Mouse (Mus musculus) neural tube, embryonic 12.5 days (tissue): Measurements from ENCODE around the gene Gm16253. TPM values are rescaled to one million over a fixed set of nuclear protein-coding genes. Genes with fewer than 3 reads are reported as not detected.

Source experiments
- ATAC-seq: fragments of 200-750 bp; cut with Nextera tagmentation; 2 replicates; pipeline ENCODE4 v1.8.0; 2017; ENCODE audit warnings: low read depth, mild to moderate bottlenecking, moderate TSS enrichment, moderate library complexity; ENCODE audit not compliant: low FRiP score
- H3K27ac ChIP-seq: fragments of 300-500 bp; sonication (generic); 2 replicates; pipeline ENCODE4 v1.5.1; 2016
- H3K27me3 ChIP-seq: fragments of 300-500 bp; sonication (generic); replicated peaks from 2 replicates; pipeline ENCODE4 v1.6.1; 2016; ENCODE audit warnings: mild to moderate bottlenecking
- H3K36me3 ChIP-seq: fragments of 300-500 bp; sonication (generic); 2 replicates; pipeline ENCODE4 v1.6.1; 2016; ENCODE audit warnings: mild to moderate bottlenecking
- H3K4me1 ChIP-seq: fragments of 300-500 bp; sonication (generic); 2 replicates; pipeline ENCODE4 v1.6.1; 2016
- H3K4me2 ChIP-seq: fragments of 300-500 bp; sonication (generic); replicated peaks from 2 replicates; pipeline ENCODE4 v1.6.1; 2016; ENCODE audit warnings: mild to moderate bottlenecking
- H3K4me3 ChIP-seq: fragments of 300-500 bp; sonication (generic); 2 replicates; pipeline ENCODE4 v1.5.1; 2016
- H3K9ac ChIP-seq: fragments of 300-500 bp; sonication (generic); 2 replicates; pipeline ENCODE4 v1.6.1; 2016; ENCODE audit warnings: mild to moderate bottlenecking
- H3K9me3 ChIP-seq: fragments of 300-500 bp; sonication (generic); 2 replicates; pipeline ENCODE4 v1.6.1; 2016; ENCODE audit warnings: mild to moderate bottlenecking
- WGBS: fragments of 180-500 bp; shearing (Covaris S2); methylation state at CpG from one replicate; pipeline ENCODE4 v1.1.7; 2016; 5-methylcytosine and 5-hydroxymethylcytosine counted together
- polyA plus RNA-seq: library from polyadenylated mRNA; unstranded; fragments of >200 nt; fragmentation: Nextera tagmentation; extraction: Ambion mirVana; gene quantifications from 2 replicates; pipeline ENCODE4 v1.2.1, GENCODE M21; 2016

Gm16253 gene
- polyA plus RNA-seq, 1 experiment from 2014 or later, result 1.6 TPM

DNA sequence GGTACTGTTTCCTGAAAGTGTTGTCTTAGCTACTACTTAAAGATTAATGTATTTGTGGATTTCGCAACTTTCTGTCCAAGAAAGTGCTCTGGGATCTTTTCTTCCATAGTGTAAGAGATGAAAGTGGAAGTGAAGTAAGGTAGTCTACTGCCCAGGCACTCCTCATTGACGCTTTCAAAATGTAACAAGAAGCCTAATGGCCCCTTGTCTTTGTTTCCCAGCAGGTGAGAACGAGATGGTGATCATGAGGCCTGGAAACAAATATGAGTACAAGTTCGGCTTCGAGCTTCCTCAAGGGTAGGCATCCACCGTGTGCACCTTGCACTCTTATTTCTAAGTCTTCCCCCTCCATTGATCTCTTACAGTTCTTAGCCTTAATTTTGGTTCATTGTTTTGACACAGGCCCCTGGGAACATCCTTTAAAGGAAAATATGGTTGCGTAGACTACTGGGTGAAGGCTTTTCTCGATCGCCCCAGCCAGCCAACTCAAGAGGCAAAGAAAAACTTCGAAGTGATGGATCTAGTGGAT lies 18.1 kb upstream of the Gm16253 start:
- no peak for ATAC-seq

DNA sequence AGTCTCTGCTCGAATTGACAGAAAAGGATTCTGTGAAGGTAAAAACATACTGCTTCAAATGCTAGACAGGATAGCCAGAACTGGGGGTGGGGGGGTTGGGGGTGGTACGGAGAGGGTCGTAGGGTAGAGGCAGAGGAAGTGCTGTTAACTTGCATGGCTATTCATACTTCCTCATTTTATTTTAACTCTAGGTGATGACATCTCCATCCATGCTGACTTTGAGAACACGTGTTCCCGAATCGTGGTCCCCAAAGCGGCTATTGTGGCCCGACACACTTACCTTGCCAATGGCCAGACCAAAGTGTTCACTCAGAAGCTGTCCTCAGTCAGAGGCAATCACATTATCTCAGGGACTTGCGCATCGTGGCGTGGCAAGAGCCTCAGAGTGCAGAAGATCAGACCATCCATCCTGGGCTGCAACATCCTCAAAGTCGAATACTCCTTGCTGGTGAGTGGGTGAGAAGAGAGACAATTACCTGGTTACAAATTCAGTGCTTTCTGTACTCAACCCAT lies 17.3 kb upstream of the Gm16253 start:
- H3K36me3 ChIP-seq, result peaks cover 23% of the 10 kb centered on the region
- peak overlapping the region; percentile 61 for H3K4me3 ChIP-seq
- H3K4me1 ChIP-seq, result peaks cover 41% of the 10 kb centered on the region
- H3K27ac ChIP-seq, result no peak overlapping the region
- WGBS, result 85% methylated on average over 12 of the region's 12 CpGs
- H3K27me3 ChIP-seq, result no peaks in the 10 kb centered on the region
- H3K9me3 ChIP-seq, result no peaks in the 10 kb centered on the region
- peak overlapping the region; percentile 22; the same call in 1 of the 2 replicates for H3K9ac ChIP-seq
- no peak for ATAC-seq
- peak overlapping the region; percentile 85 for H3K4me2 ChIP-seq

More for the DNA sequence above, 18.1 kb upstream of the Gm16253 start:
- no peaks in the 10 kb centered on the region for H3K27me3 ChIP-seq
- H3K9ac ChIP-seq, result peak overlapping the region; percentile 74
- no peaks in the 10 kb centered on the region for H3K9me3 ChIP-seq
- H3K27ac ChIP-seq, result no peak overlapping the region
- peak overlapping the region; percentile 85 for H3K4me2 ChIP-seq
- H3K36me3 ChIP-seq, result peaks cover 23% of the 10 kb centered on the region
- H3K4me1 ChIP-seq, result peaks cover 41% of the 10 kb centered on the region
- 44% methylated on average over 10 of the region's 10 CpGs for WGBS
- peak overlapping the region; percentile 61 for H3K4me3 ChIP-seq

DNA sequence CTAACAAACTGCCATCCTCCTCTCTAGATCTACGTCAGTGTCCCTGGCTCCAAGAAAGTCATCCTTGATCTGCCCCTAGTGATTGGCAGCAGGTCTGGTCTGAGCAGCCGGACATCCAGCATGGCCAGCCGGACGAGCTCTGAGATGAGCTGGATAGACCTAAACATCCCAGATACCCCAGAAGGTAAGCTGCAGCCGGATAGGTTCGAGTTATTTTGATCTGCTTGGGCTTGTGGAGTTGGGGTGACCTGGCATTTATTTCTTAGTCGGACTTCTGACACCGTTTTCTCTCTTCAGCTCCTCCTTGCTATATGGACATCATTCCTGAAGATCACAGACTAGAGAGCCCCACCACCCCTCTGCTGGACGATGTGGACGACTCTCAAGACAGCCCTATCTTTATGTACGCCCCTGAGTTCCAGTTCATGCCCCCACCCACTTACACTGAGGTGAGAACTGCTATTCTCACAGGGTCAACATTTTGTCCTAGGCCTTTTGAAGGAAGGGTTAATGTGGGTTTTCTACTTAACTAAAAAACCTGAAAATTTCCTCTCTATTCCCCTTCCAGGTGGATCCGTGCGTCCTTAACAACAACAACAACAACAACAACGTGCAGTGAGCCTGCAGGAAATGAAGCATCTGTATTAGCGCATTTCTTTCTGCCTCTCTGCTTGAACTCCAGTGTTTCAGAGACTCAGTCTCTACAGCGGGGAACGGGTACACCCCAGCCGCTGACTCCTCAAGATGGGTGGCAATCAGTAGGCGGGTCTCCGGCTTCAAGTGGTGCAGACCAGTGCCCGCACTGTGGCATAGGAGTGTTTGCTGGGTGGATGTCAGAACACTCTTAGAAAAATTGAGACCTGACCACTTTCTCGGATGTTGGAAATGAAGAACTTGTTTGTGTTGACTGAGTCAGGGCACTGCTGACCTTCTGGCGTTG lies 16.6 kb upstream of the Gm16253 start:
- peaks cover 37% of the 10 kb centered on the region for H3K4me1 ChIP-seq
- no peaks in the 10 kb centered on the region for H3K9me3 ChIP-seq
- H3K4me2 ChIP-seq, result peak overlapping the region; percentile 85
- H3K4me3 ChIP-seq, result peak overlapping the region; percentile 61
- no peak for ATAC-seq
- 91% methylated on average over 23 of the region's 23 CpGs for WGBS
- H3K9ac ChIP-seq, result 0 out of 2 replicates have a peak overlapping the region, but pooled peaks have one; percentile 22
- no peaks in the 10 kb centered on the region for H3K27me3 ChIP-seq
- H3K27ac ChIP-seq, result no peak overlapping the region
- H3K36me3 ChIP-seq, result peaks cover 23% of the 10 kb centered on the region

DNA sequence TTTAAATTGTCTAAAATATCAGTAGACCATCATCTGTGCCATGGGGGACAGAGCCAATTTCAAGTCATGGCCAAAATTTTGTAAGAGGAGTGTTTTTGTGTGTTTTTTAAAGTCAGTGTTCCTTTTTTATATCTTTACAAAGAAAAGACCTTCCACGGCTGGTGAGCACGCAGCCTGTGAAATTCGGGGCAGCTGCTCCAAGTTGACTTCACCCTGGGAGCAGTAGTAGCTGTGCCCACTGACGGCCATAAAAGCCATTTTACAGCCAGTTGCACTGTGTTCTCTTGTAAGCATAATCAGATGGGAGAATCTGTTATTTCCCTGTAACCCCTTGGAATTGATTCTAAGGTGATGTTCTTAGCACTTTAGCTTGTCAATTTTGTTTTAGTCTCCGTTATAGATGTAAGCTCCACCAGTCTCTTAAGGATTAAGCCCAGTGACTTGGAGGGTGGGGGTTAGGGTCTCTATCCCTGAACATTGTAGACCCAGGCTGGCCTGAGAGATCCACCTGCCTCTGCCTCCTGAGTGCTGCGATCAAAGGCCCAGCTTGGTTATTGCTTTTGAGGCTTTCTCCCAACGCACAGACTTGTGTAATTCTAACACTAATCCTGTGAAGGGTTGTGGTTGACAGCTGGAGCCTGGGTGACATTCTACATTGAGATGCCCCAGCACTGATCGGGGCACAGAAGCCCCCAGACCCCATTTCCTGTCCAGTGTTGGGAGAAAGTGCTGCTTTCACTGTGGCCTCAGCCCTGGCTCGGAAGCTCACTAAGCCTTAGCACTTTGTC lies 15.7 kb upstream of the Gm16253 start:
- Histone ChIP-seq H3K4me3 (no peak overlapping the region), H3K4me1 (peaks cover 37% of the 10 kb centered on the region), H3K9me3 (no peaks in the 10 kb centered on the region), H3K36me3 (peaks cover 23% of the 10 kb centered on the region), H3K27ac (no peak overlapping the region), H3K4me2 (peak overlapping the region; percentile 85), H3K27me3 (no peaks in the 10 kb centered on the region), H3K9ac (no peak overlapping the region)
- 84% methylated on average over 9 of the region's 9 CpGs for WGBS
- ATAC-seq, result no peak

DNA sequence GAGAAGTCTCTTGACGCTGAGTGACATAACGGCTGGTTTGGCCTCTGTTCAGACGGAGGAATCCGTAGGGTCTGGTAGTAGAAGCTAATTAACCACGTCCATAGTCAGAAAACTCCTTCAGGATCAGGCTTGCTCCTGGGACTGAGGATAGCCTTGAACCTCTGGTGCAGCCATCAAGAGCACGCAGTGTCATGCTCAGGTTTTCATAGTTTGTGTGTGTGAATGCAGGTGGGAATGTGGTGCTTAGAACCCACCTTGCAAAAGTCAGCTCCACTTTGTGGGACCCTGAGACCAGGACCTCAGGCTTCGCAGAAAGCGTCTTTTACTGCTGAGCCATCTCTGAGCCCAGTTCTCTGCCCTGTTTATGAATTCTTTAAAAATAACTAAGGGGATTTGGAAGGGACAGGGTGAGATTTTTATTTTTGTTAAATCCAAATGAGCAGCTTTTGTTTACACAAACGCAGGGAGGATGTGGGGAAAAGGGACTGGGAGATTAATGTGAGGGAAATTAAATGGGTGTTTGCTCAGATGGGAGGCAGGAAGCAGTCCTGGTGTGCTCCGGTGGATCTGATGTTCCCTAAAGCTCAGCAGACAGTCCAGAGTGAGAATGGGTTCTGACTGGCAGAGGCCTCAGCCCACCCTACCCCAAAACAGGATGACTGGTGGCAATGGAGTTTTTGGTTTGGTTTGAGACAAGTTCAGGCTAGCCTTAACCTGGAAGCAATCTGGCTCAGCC lies 14.7 kb upstream of the Gm16253 start:
- no peak for ATAC-seq
- Histone ChIP-seq H3K27me3 (no peaks in the 10 kb centered on the region), H3K4me3 (no peak overlapping the region), H3K27ac (no peak overlapping the region), H3K4me2 (0 out of 2 replicates have a peak overlapping the region, but pooled peaks have one; percentile 18), H3K9ac (no peak overlapping the region), H3K4me1 (peaks cover 31% of the 10 kb centered on the region), H3K36me3 (peaks cover 23% of the 10 kb centered on the region), H3K9me3 (no peaks in the 10 kb centered on the region)
- WGBS, result 54% methylated on average over 10 of the region's 10 CpGs

DNA sequence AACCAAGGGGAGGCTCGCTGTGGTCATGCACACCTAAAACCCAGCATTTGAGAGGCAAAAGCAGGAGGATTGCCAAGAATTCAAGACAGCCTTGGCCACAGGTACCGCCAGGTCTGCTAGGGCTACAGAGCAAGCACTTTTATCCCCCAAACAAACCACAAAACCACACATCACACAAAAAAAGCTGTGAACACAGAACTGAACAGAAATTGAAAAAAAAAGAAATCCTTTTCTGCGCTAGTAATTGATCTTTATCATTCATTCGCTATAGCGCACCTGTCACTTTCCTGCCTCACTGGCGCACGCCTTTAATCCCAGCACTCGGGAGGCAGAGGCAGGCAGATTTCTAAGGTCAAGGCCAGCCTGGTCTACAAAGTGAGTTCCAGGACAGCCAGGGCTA lies 13.5 kb upstream of the Gm16253 start:
- WGBS, result 96% methylated on average over 8 of the region's 8 CpGs
- Histone ChIP-seq H3K9me3 (no peaks in the 10 kb centered on the region), H3K4me2 (no peak overlapping the region), H3K9ac (no peak overlapping the region), H3K27ac (no peak overlapping the region), H3K4me3 (no peak overlapping the region), H3K36me3 (peaks cover 23% of the 10 kb centered on the region), H3K27me3 (no peaks in the 10 kb centered on the region), H3K4me1 (peaks cover 30% of the 10 kb centered on the region)
- no peak for ATAC-seq

DNA sequence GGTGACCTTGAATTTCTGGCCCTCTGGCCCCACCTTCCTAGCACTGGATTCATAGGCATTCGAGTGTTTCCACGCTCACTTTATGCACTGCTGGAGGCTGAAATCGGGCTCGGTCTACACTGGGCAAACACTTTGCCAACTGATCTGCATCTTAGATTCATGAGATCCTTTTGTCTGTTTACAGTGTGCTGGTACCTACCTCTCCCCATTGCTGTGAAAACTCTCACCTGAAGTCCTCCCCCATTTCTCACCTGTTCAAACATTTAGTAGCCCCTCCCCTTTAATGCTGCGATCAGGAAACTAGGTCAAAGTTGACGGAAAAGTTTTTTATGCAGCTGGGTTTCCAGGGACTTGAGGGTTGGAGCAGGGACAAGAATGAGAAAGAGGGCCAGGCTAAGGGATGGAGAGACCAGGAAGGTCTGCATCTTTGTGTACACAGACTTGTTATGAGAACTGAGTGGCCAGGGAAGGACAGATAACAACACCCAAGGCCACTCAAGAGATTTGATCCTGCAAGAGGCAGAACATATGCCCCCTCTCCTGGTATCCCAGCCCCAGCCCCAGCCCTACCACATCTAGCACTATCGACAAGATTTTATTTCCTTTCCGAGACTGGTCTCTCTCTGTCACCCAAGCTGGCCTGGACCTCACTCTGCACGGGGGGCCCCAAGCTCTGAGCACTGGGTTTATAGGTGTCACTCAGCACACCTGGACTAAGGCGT lies 12.7 kb upstream of the Gm16253 start:
- H3K9ac ChIP-seq, result no peak overlapping the region
- peaks cover 23% of the 10 kb centered on the region for H3K36me3 ChIP-seq
- no peak overlapping the region for H3K4me3 ChIP-seq
- H3K4me2 ChIP-seq, result no peak overlapping the region
- H3K27me3 ChIP-seq, result no peaks in the 10 kb centered on the region
- peaks cover 30% of the 10 kb centered on the region for H3K4me1 ChIP-seq
- H3K9me3 ChIP-seq, result no peaks in the 10 kb centered on the region
- no peak for ATAC-seq
- H3K27ac ChIP-seq, result no peak overlapping the region
- WGBS, result 74% methylated on average over 10 of the region's 10 CpGs

DNA sequence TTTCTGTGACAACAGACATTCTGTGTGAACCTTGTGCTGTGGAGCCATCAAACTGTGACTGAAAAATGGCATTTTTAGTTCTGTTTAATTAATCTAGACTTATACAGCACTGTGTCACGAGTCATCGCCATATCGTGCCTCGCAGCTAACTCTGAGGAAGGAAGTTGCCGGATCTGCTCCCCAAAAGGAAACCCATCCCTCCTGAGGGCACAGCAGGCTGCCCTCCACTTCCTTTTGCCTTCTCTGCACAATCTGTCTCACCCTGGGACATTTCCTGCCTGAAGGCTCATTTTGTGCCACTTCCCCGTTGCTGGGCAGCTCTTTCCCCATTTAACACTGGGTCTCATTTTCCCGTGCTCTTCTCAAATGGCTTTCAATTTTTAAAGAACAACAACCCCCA lies 12.2 kb upstream of the Gm16253 start:
- 70% methylated on average over 7 of the region's 7 CpGs for WGBS
- no peak for ATAC-seq
- H3K4me1 ChIP-seq, result peaks cover 25% of the 10 kb centered on the region
- no peak overlapping the region for H3K4me3 ChIP-seq
- H3K9ac ChIP-seq, result no peak overlapping the region
- H3K4me2 ChIP-seq, result no peak overlapping the region
- no peaks in the 10 kb centered on the region for H3K27me3 ChIP-seq
- H3K36me3 ChIP-seq, result peaks cover 19% of the 10 kb centered on the region
- H3K27ac ChIP-seq, result no peak overlapping the region
- no peaks in the 10 kb centered on the region for H3K9me3 ChIP-seq

DNA sequence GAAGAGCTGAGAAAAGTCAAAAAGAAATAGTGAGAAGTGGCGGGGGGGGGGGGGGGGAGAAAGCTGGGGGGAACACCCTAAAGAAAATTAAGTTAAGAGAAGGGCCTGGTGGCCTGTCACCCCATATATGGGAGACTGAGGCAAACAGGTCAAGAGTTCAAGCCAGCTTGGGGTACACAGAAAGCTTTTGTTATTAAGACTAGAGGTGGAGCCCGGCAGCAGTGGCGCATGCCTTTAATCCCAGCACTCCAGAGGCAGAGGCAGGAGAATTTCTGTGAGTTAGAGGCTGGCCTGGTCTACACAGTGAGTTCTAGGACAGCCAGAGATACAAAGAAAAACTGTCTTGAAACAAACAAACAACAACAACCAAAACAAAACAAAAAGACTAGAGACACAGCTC lies 11.7 kb upstream of the Gm16253 start:
- peaks cover 14% of the 10 kb centered on the region for H3K36me3 ChIP-seq

DNA sequence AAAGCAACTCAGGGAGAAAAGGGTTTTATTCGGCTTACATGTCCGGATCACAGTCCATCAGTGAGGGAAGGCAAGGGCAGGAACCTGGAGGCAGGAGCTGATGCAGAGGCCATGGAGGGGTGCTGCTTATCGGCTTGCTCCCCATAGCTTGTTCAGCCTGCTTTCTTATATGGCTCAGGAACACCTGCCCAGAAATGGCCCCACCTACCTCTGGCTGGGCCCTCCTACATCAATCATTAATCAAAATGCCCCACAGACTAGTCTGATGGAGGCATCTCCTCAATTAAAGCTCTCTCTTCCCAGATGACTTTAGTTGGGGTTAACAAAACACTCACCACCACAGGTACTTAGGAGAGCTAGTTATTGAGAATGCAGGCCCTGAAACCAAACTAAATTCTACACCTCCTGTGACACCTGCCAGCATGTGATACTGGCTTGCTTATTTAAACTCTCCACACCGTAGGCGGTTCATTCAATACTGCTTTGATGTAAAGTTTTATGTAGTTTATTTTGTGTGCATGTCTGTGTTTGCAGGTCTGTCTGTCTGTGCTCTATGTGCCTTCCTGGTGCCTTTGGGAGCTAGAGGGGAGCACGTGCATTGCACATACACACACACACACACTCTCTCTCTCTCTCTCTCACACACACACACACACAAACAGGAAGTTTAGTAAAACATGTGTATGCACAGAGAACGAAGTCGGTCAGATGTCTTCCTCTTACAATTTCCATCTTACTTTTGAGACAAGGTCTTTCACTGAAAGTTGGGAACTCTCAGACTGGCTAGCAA lies 9.9 kb upstream of the Gm16253 start:
- WGBS, result 88% methylated on average over 8 of the region's 8 CpGs
- no peak overlapping the region for H3K9ac ChIP-seq
- H3K4me1 ChIP-seq, result peaks cover 5% of the 10 kb centered on the region
- ATAC-seq, result no peak
- no peaks in the 10 kb centered on the region for H3K27me3 ChIP-seq
- no peak overlapping the region for H3K4me3 ChIP-seq
- H3K27ac ChIP-seq, result no peak overlapping the region
- no peaks in the 10 kb centered on the region for H3K9me3 ChIP-seq
- no peak overlapping the region for H3K4me2 ChIP-seq
- H3K36me3 ChIP-seq, result no peaks in the 10 kb centered on the region

More for the DNA sequence above, 11.7 kb upstream of the Gm16253 start:
- no peak overlapping the region for H3K9ac ChIP-seq
- WGBS, result 78% methylated on average over 3 of the region's 3 CpGs
- peaks cover 20% of the 10 kb centered on the region for H3K4me1 ChIP-seq
- H3K9me3 ChIP-seq, result no peaks in the 10 kb centered on the region
- H3K4me2 ChIP-seq, result no peak overlapping the region
- H3K27me3 ChIP-seq, result no peaks in the 10 kb centered on the region
- H3K27ac ChIP-seq, result no peak overlapping the region
- H3K4me3 ChIP-seq, result no peak overlapping the region
- ATAC-seq, result no peak
